Mouse (Mus musculus) adrenal gland, postnatal 14 days (tissue): ENCODE measurements at regions not wholly inside any gene's neighbourhood (a gene's known extent, or its start where the extent isn't known, plus 50 kb on each side); places are given as distances from the start of the nearest gene placed in this dataset.
"Not testable (repeated sequence)": the region's sequence is repeated elsewhere in the genome, so short reads cannot be mapped to it uniquely, and the experiment has no call there.

Experiments used
- DNase-seq: peaks from one replicate; pipeline ENCODE4 v3.0.0; 2021; ENCODE audit warnings: mixed read lengths

GRCm38 (mm10) chr16:65312947-65313346 lies 207.3 kb upstream of the Htr1f start:
- no peak for DNase-seq

- no peak for DNase-seq
Observed at GRCm38 (mm10) chr16:65315052-65315451, 205.3 kb upstream of the Pou1f1 start.

GRCm38 (mm10) chr16:65332412-65332811 lies 187.9 kb upstream of the Pou1f1 start:
- no peak for DNase-seq

GRCm38 (mm10) chr16:65339225-65339624 lies 181.1 kb upstream of the Pou1f1 start:
- no peak for DNase-seq

- no peak for DNase-seq
Observed at GRCm38 (mm10) chr16:65359881-65360280, 160.4 kb upstream of the Pou1f1 start.

GRCm38 (mm10) chr16:65369271-65369670 lies 151.0 kb upstream of the Pou1f1 start:
- no peak for DNase-seq

GRCm38 (mm10) chr16:65370939-65371338 lies 149.4 kb upstream of the Pou1f1 start:
- peak; percentile 38 for DNase-seq

- DNase-seq: no peak
Observed at GRCm38 (mm10) chr16:65376553-65376952, 143.8 kb upstream of the Pou1f1 start.

- DNase-seq: no peak
Observed at GRCm38 (mm10) chr16:65378276-65378675, 142.0 kb upstream of the Pou1f1 start.

GRCm38 (mm10) chr16:65379939-65380338 lies 140.4 kb upstream of the Pou1f1 start:
- DNase-seq: no peak

- no peak for DNase-seq
Observed at GRCm38 (mm10) chr16:65403926-65404648, 116.2 kb upstream of the Pou1f1 start.

- no peak for DNase-seq
Observed at GRCm38 (mm10) chr16:65404816-65405215, 115.5 kb upstream of the Pou1f1 start.

GRCm38 (mm10) chr16:65405824-65406556 lies 114.3 kb upstream of the Pou1f1 start:
- DNase-seq: no peak

GRCm38 (mm10) chr16:65432046-65432445 lies 88.3 kb upstream of the Pou1f1 start:
- peak; percentile 11 for DNase-seq

GRCm38 (mm10) chr16:65436076-65436475 lies 84.2 kb upstream of the Pou1f1 start:
- no peak for DNase-seq

- DNase-seq: no peak
Observed at GRCm38 (mm10) chr16:65441954-65442353, 78.4 kb upstream of the Pou1f1 start.

GRCm38 (mm10) chr16:65448810-65449209 lies 71.5 kb upstream of the Pou1f1 start:
- no peak for DNase-seq

GRCm38 (mm10) chr16:65450706-65451105 lies 69.6 kb upstream of the Pou1f1 start:
- DNase-seq: no peak

- no peak for DNase-seq
Observed at GRCm38 (mm10) chr16:65451885-65452284, 68.4 kb upstream of the Pou1f1 start.

GRCm38 (mm10) chr16:65456948-65457347 lies 63.4 kb upstream of the Pou1f1 start:
- DNase-seq: not testable (repeated sequence)

GRCm38 (mm10) chr16:65458234-65458633 lies 62.1 kb upstream of the Pou1f1 start:
- no peak for DNase-seq

GRCm38 (mm10) chr16:65469681-65470080 lies 50.6 kb upstream of the Pou1f1 start:
- no peak for DNase-seq
